Mouse (Mus musculus): ENCODE measurements around the gene Xpo6. TPM values are rescaled to one million over a fixed set of nuclear protein-coding genes. Genes with fewer than 3 reads are reported as not detected.

Gene Xpo6
- 454 and 499 TPM in 2 replicates for polyA plus RNA-seq (2012; rRNA removed)

- no peaks in the 10 kb centered on the region for H3K27me3 ChIP-seq (ENCODE audit: control insufficient read depth, insufficient read depth, low read length)
- WGBS, result 1% methylated on average over 57 of the region's 57 CpGs
- H3K4me1 ChIP-seq (replicated peaks; ENCODE audit: control insufficient read depth, insufficient read depth, low read length), result 0 out of 2 replicates have a peak, but pooled peaks cover 2% of the 10 kb centered on the region
- peak; percentile 68; the same call in 1 of the 2 replicates for TF ChIP-seq CTCF (IDR thresholded peaks at IDR 0.05; ENCODE audit: borderline replicate concordance, control insufficient read depth, extremely low read depth, insufficient read depth, low read length, poor library complexity)
- TF ChIP-seq POLR2A (IDR thresholded peaks at IDR 0.05; ENCODE audit: control insufficient read depth, extremely low read depth, insufficient read depth, low read length, poor library complexity), result peak; percentile 85
- no peak within 1 kb of the TSS for H3K27ac ChIP-seq (ENCODE audit: control insufficient read depth, insufficient read depth, low read length)
- H3K4me3 ChIP-seq (ENCODE audit: control insufficient read depth, insufficient read depth, low read length), result peak within 1 kb of the TSS; percentile 86
- peak; percentile 95 for DNase-seq
- H3K36me3 ChIP-seq (ENCODE audit: control insufficient read depth, insufficient read depth, low read length), result no peaks in the 10 kb centered on the region
These were observed at the start of gene Xpo6 for GRCm38 (mm10) chr7:126200178-126200996. Gene Xpo6, minus strand, starts transcription at chr7:126200501.

DNA sequence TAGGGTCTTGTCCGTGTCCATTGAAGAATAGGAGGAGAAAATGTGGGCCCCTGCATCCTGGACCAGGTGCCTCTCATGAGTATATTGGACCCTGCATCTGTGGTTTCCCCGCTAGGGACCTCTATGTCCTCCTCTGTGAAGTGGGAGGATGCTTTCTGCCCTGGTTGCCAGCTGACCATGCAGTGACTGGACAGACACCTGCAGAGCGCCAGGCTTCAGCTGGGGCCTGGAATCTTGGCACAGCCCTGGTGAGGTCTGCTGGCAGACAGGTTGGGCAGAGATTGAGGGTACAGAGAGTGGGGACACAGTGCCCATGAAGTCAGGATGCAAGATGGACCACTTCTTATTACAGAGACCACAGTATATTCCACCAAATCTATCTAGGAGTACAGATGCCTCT is 49.7 kb upstream of the Xpo6 start:
- Histone ChIP-seq H3K4me1 (replicated peaks; ENCODE audit: control insufficient read depth, insufficient read depth, low read length) (no peaks in the 10 kb centered on the region), H3K27ac (ENCODE audit: control insufficient read depth, insufficient read depth, low read length) (no peak overlapping the region), H3K27me3 (ENCODE audit: control insufficient read depth, insufficient read depth, low read length) (no peaks in the 10 kb centered on the region), H3K4me3 (ENCODE audit: control insufficient read depth, insufficient read depth, low read length) (no peak overlapping the region), H3K36me3 (ENCODE audit: control insufficient read depth, insufficient read depth, low read length) (no peaks in the 10 kb centered on the region)
- DNase-seq, result no peak
- WGBS, result 100% methylated on average over 3 of the region's 3 CpGs
- TF ChIP-seq CTCF (IDR thresholded peaks at IDR 0.05; ENCODE audit: borderline replicate concordance, control insufficient read depth, extremely low read depth, insufficient read depth, low read length, poor library complexity) (no peak), POLR2A (IDR thresholded peaks at IDR 0.05; ENCODE audit: control insufficient read depth, extremely low read depth, insufficient read depth, low read length, poor library complexity) (no peak)

GRCm38 (mm10) chr7:126249146-126249545 is 48.8 kb upstream of the Xpo6 start:
- H3K4me3 ChIP-seq (ENCODE audit: control insufficient read depth, insufficient read depth, low read length), result no peak overlapping the region
- no peak for TF ChIP-seq CTCF (IDR thresholded peaks at IDR 0.05; ENCODE audit: borderline replicate concordance, control insufficient read depth, extremely low read depth, insufficient read depth, low read length, poor library complexity)
- no peak for TF ChIP-seq POLR2A (IDR thresholded peaks at IDR 0.05; ENCODE audit: control insufficient read depth, extremely low read depth, insufficient read depth, low read length, poor library complexity)
- no peak overlapping the region for H3K27ac ChIP-seq (ENCODE audit: control insufficient read depth, insufficient read depth, low read length)
- no peaks in the 10 kb centered on the region for H3K4me1 ChIP-seq (replicated peaks; ENCODE audit: control insufficient read depth, insufficient read depth, low read length)
- no peaks in the 10 kb centered on the region for H3K36me3 ChIP-seq (ENCODE audit: control insufficient read depth, insufficient read depth, low read length)
- H3K27me3 ChIP-seq (ENCODE audit: control insufficient read depth, insufficient read depth, low read length), result no peaks in the 10 kb centered on the region
- DNase-seq, result no peak
- 85% methylated on average over 5 of the region's 5 CpGs for WGBS

DNA sequence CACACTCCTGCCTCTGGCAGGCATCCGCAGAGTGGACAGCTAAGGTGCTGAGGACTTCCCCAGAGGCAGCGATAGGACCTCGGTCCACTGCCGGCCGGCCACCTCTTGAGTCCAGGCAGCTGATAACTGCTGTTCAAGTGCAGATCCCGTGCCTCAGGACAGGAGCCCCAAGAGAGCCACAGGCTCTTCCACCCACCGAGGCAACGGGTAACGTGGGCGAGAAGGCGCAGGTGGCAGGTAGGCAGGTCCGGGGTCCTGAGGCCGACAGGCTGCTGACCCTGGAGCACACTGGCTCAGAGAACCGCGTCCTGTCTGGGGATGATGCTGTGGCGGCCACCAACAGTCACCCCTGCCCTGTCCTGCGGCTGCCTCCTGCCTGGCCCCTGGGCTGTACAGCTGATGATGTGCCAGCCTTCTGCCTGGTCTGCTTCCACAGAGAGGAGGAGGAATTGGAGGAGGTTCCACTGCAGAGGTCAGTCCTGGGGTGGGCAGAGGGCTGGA is 48.4 kb upstream of the Xpo6 start:
- Histone ChIP-seq H3K36me3 (ENCODE audit: control insufficient read depth, insufficient read depth, low read length) (no peaks in the 10 kb centered on the region), H3K4me3 (ENCODE audit: control insufficient read depth, insufficient read depth, low read length) (no peak overlapping the region), H3K27me3 (ENCODE audit: control insufficient read depth, insufficient read depth, low read length) (no peaks in the 10 kb centered on the region), H3K27ac (ENCODE audit: control insufficient read depth, insufficient read depth, low read length) (no peak overlapping the region), H3K4me1 (replicated peaks; ENCODE audit: control insufficient read depth, insufficient read depth, low read length) (0 out of 2 replicates have a peak, but pooled peaks cover 3% of the 10 kb centered on the region)
- WGBS, result 86% methylated on average over 17 of the region's 17 CpGs
- DNase-seq, result no peak
- no peak for TF ChIP-seq CTCF (IDR thresholded peaks at IDR 0.05; ENCODE audit: borderline replicate concordance, control insufficient read depth, extremely low read depth, insufficient read depth, low read length, poor library complexity)
- TF ChIP-seq POLR2A (IDR thresholded peaks at IDR 0.05; ENCODE audit: control insufficient read depth, extremely low read depth, insufficient read depth, low read length, poor library complexity), result no peak

DNA sequence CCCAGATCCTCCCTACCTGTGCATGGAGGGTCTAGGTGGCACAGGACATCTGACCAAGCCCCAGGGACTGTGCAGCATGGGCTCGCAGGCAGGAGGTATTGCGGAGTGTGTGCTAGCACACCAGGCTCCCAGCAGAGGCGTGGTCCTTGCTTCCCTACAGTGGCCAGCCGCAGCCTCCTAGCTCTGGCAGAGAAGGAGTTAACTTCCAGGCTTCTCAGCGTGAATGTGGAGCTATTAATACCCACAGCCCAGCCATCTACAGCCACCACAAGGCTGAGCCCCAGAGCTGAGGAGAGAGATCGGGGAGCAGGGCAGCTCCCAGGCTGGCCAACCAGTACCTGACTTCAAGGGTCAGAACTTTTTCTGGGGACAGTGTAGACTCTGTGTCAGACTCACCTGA is 47.8 kb upstream of the Xpo6 start:
- Histone ChIP-seq H3K4me3 (ENCODE audit: control insufficient read depth, insufficient read depth, low read length) (no peak overlapping the region), H3K27ac (ENCODE audit: control insufficient read depth, insufficient read depth, low read length) (no peak overlapping the region), H3K36me3 (ENCODE audit: control insufficient read depth, insufficient read depth, low read length) (no peaks in the 10 kb centered on the region), H3K27me3 (ENCODE audit: control insufficient read depth, insufficient read depth, low read length) (no peaks in the 10 kb centered on the region), H3K4me1 (replicated peaks; ENCODE audit: control insufficient read depth, insufficient read depth, low read length) (0 out of 2 replicates have a peak, but pooled peaks cover 3% of the 10 kb centered on the region)
- DNase-seq, result no peak
- TF ChIP-seq POLR2A (IDR thresholded peaks at IDR 0.05; ENCODE audit: control insufficient read depth, extremely low read depth, insufficient read depth, low read length, poor library complexity) (no peak), CTCF (IDR thresholded peaks at IDR 0.05; ENCODE audit: borderline replicate concordance, control insufficient read depth, extremely low read depth, insufficient read depth, low read length, poor library complexity) (no peak)
- 50% methylated on average over 6 of the region's 6 CpGs for WGBS

DNA sequence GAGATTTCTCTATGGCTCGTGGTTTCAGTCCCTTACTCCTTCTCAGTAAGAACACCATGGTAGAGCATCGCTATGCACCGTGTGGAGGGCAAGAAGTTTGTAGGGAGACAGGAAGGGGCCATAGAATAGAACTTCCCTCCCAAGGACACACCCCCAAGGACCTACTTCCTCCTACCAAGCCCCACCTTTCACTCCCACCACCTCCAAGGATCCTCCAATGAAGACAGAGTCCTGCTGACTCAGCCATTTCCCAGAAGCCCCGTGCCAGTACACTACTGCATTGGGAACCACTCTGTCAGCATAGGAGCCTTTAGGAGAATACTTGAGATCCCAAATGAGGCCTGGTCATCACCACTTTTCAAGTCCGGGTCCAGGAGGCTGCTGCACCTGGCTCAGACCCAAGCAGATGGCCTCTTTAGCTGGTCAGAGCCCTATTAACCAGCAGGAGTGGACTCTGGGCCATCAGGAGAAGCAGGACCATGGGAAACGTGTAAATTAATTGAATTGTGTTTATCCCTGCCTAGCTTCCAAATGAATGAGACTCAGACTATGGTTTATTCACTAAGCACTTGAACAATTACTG is 44.0 kb upstream of the Xpo6 start:
- Histone ChIP-seq H3K4me3 (ENCODE audit: control insufficient read depth, insufficient read depth, low read length) (no peak overlapping the region), H3K36me3 (ENCODE audit: control insufficient read depth, insufficient read depth, low read length) (no peaks in the 10 kb centered on the region), H3K27ac (ENCODE audit: control insufficient read depth, insufficient read depth, low read length) (no peak overlapping the region), H3K27me3 (ENCODE audit: control insufficient read depth, insufficient read depth, low read length) (no peaks in the 10 kb centered on the region), H3K4me1 (replicated peaks; ENCODE audit: control insufficient read depth, insufficient read depth, low read length) (0 out of 2 replicates have a peak, but pooled peaks cover 3% of the 10 kb centered on the region)
- no peak for DNase-seq
- TF ChIP-seq CTCF (IDR thresholded peaks at IDR 0.05; ENCODE audit: borderline replicate concordance, control insufficient read depth, extremely low read depth, insufficient read depth, low read length, poor library complexity), result no peak
- TF ChIP-seq POLR2A (IDR thresholded peaks at IDR 0.05; ENCODE audit: control insufficient read depth, extremely low read depth, insufficient read depth, low read length, poor library complexity), result no peak
- 55% methylated on average over 6 of the region's 6 CpGs for WGBS
